Mouse (Mus musculus): ENCODE results near the gene Otos. TPM values are rescaled to one million over a fixed set of nuclear protein-coding genes. Genes with fewer than 3 reads are reported as not detected.

Otos gene
- polyA plus RNA-seq, 1 experiment from 2014 or later = 0.24 TPM

DNA sequence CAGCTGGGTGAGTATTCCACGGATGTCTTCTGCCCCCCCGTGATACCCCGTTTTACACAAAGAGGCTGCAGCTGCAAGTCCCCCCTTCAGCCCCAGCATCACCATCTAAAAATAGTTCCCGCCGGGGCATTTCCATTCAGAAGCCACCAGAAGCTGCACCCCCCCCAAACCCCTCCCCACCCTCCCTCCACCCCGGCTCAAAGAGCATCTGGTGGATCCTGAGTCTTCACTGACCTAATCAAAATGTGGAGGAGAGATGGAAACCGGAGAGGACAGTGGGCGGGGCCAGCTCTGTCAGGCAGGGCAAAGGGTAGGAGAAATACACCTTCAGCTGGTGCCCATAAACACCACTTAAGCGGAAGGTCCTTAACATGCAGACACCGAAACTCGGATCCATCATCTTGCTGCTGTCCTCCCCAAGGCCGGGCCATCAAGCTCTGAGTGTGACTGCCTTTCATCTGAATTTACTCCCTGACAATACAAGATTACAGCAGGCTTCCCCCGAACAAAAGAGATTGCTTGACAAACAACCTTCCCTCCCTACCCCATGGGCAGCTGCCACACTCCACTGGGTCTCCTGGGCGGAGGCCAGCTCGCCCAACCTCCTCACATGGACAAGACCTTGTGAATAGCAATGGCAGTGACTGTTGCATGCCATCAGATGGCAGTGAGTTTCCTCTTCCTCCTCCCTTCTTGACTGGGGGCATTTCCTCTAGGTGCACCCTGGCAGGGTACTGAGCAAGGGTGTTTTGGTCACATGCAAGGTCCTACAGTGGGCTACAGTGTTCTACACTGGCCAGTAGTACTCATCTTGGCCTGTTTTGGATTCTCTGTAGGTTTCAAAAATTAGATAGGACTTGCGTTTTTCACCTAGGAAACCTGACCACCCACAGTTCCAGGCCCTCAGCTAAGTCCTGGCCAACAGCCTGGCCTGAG lies 32.3 kb upstream of the Otos start:
- DNase-seq (ENCODE audit: low spot score) (no peak), ATAC-seq (no peak)
- H3K9me3 ChIP-seq (ENCODE audit: low read length) = no peaks in the 10 kb centered on the region
- no peak overlapping the region for H3K4me2 ChIP-seq (replicated peaks; ENCODE audit: low read depth, low read length)
- H3K27ac ChIP-seq (ENCODE audit: low read length) = no peak overlapping the region
- no peaks in the 10 kb centered on the region for H3K36me3 ChIP-seq (ENCODE audit: insufficient read depth, low read length)
- 33% methylated on average over 16 of the region's 16 CpGs for WGBS
- H3K27me3 ChIP-seq (replicated peaks; ENCODE audit: insufficient read depth, low read length) = no peaks in the 10 kb centered on the region
- no peak overlapping the region for H3K4me3 ChIP-seq (ENCODE audit: low read depth, low read length)
- H3K4me1 ChIP-seq (ENCODE audit: insufficient read depth, low read depth, low read length) = no peaks in the 10 kb centered on the region
- no peak overlapping the region for H3K9ac ChIP-seq (replicated peaks; ENCODE audit: low read depth)
- TF ChIP-seq EP300 (IDR thresholded peaks at IDR 0.05) = no peak
- TF ChIP-seq CTCF (IDR thresholded peaks at IDR 0.05) = no peak

DNA sequence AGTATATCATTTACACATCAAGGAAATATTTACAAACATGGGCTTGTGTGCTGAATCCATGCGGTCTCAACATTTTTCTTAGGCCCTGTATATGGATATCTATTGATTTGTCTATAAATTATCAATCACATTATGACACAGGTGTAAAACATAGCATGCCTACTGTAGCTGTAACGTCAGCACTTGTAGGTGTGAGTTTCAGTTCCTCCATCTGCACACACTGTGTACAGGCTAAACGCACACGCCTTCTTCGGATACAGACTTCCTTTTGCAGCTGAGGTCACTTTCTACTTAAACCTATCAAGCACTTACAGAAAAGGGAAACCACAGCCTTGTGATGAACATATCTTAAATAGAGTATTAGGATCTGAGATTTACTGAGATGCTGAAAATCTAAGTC lies 30.1 kb upstream of the Otos start:
- Histone ChIP-seq H3K27ac (ENCODE audit: low read length) (no peak overlapping the region), H3K27me3 (replicated peaks; ENCODE audit: insufficient read depth, low read length) (no peaks in the 10 kb centered on the region), H3K9me3 (ENCODE audit: low read length) (no peaks in the 10 kb centered on the region), H3K4me3 (ENCODE audit: low read depth, low read length) (no peak overlapping the region), H3K9ac (replicated peaks; ENCODE audit: low read depth) (no peak overlapping the region), H3K4me2 (replicated peaks; ENCODE audit: low read depth, low read length) (no peak overlapping the region), H3K36me3 (ENCODE audit: insufficient read depth, low read length) (no peaks in the 10 kb centered on the region), H3K4me1 (ENCODE audit: insufficient read depth, low read depth, low read length) (no peaks in the 10 kb centered on the region)
- no peak for DNase-seq (ENCODE audit: low spot score)
- TF ChIP-seq EP300 (IDR thresholded peaks at IDR 0.05) (no peak), CTCF (IDR thresholded peaks at IDR 0.05) (no peak)
- WGBS = 73% methylated on average over 5 of the region's 5 CpGs
- no peak for ATAC-seq

DNA sequence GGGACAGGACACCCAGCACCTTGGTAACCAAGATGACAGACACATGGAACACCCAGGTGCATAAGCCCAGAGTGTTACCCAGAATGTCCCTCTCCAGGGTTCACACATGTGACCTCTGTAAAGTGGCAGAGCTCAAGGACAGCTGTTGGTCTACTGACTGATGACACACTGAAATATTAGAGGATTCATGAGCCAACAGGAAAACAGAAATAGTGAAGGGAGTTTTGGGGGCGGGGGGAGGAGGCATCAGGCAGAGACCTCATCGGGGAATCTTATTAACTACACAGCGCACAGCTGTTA lies 28.0 kb upstream of the Otos start:
- no peaks in the 10 kb centered on the region for H3K27me3 ChIP-seq (replicated peaks; ENCODE audit: insufficient read depth, low read length)
- DNase-seq (ENCODE audit: low spot score) = peak; percentile 48
- H3K9ac ChIP-seq (replicated peaks; ENCODE audit: low read depth) = no peak overlapping the region
- no peak overlapping the region for H3K27ac ChIP-seq (ENCODE audit: low read length)
- ATAC-seq = peak; percentile 65
- H3K36me3 ChIP-seq (ENCODE audit: insufficient read depth, low read length) = no peaks in the 10 kb centered on the region
- TF ChIP-seq EP300 (IDR thresholded peaks at IDR 0.05) (no peak), CTCF (IDR thresholded peaks at IDR 0.05) (no peak)
- H3K4me1 ChIP-seq (ENCODE audit: insufficient read depth, low read depth, low read length) = no peaks in the 10 kb centered on the region
- H3K9me3 ChIP-seq (ENCODE audit: low read length) = no peaks in the 10 kb centered on the region
- H3K4me2 ChIP-seq (replicated peaks; ENCODE audit: low read depth, low read length) = no peak overlapping the region
- no peak overlapping the region for H3K4me3 ChIP-seq (ENCODE audit: low read depth, low read length)
- WGBS = 65% methylated on average over 3 of the region's 3 CpGs

DNA sequence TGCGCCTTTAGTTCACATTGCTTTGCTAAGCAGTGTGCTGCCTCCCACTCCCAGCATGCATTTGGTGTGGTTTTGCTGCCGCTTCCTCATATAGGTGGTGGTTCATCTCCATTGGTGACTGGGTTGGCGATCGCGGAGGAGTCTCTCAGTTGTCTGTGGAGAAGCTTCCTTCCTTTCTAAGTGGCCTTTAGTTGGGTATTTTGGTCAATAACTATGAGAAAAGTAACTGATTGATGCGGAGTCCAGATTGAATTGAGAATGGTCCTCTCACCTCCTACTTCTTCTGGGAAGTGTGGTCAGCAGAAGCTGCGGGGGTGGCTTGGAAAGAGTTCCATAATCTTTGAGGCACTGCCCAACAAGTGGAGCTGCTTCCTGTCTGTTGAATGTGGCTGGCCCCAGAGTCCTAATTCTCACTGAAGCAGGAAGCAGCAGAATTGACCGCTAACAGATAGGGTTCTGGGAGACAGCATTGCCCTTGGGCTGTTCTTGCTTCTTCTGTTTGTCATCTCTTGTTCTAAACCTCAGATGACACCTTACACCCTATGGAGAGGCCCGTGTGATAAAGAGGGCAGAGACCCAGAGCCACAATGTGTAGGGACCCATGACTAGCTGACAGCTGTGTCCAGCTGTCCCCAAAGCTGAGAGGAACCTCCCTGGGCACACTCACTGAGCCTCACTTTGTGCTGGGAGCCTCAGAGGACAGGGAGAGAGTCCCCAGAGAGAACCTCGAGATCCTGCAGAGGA lies 27.5 kb upstream of the Otos start:
- Histone ChIP-seq H3K4me3 (ENCODE audit: low read depth, low read length) (no peak overlapping the region), H3K36me3 (ENCODE audit: insufficient read depth, low read length) (no peaks in the 10 kb centered on the region), H3K9ac (replicated peaks; ENCODE audit: low read depth) (no peak overlapping the region), H3K4me2 (replicated peaks; ENCODE audit: low read depth, low read length) (no peak overlapping the region), H3K9me3 (ENCODE audit: low read length) (no peaks in the 10 kb centered on the region), H3K4me1 (ENCODE audit: insufficient read depth, low read depth, low read length) (no peaks in the 10 kb centered on the region), H3K27ac (ENCODE audit: low read length) (no peak overlapping the region), H3K27me3 (replicated peaks; ENCODE audit: insufficient read depth, low read length) (no peaks in the 10 kb centered on the region)
- ATAC-seq (peak; percentile 74), DNase-seq (ENCODE audit: low spot score) (peak; percentile 41)
- TF ChIP-seq CTCF (IDR thresholded peaks at IDR 0.05) (no peak), EP300 (IDR thresholded peaks at IDR 0.05) (no peak)
- 61% methylated on average over 10 of the region's 10 CpGs for WGBS

DNA sequence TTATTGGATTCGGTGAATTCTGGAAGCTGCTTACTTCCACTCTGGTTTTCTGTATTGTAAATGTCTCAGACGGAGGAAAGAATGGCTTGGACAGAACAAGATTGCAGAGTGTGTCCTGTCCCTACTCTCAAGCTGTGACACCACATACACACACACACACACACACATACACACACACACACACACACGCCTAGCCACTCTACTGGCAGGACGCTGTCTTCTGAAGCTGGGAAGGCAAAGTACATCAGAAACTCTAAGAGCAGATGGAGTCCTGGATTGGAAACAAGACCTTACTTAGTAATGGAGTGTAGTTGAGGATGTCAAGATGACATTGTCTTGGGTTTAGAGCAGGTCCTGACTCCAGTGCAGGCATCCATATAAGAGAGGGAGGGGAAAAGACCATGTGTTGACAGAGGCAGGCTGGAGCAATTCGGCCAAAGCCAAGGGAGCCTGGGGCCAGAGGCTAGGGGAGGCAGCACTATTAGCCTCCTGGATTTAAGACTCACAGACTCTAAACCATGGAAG lies 24.7 kb upstream of the Otos start:
- Histone ChIP-seq H3K4me1 (ENCODE audit: insufficient read depth, low read depth, low read length) (no peaks in the 10 kb centered on the region), H3K9me3 (ENCODE audit: low read length) (no peaks in the 10 kb centered on the region), H3K4me3 (ENCODE audit: low read depth, low read length) (no peak overlapping the region), H3K4me2 (replicated peaks; ENCODE audit: low read depth, low read length) (no peak overlapping the region), H3K9ac (replicated peaks; ENCODE audit: low read depth) (no peak overlapping the region), H3K36me3 (ENCODE audit: insufficient read depth, low read length) (no peaks in the 10 kb centered on the region), H3K27ac (ENCODE audit: low read length) (no peak overlapping the region; the same call in 1 of the 2 replicates), H3K27me3 (replicated peaks; ENCODE audit: insufficient read depth, low read length) (no peaks in the 10 kb centered on the region)
- ATAC-seq = peak; percentile 72
- no peak for TF ChIP-seq EP300 (IDR thresholded peaks at IDR 0.05)
- no peak for TF ChIP-seq CTCF (IDR thresholded peaks at IDR 0.05)
- 56% methylated on average over 5 of the region's 5 CpGs for WGBS
- peak; percentile 62 for DNase-seq (ENCODE audit: low spot score)

DNA sequence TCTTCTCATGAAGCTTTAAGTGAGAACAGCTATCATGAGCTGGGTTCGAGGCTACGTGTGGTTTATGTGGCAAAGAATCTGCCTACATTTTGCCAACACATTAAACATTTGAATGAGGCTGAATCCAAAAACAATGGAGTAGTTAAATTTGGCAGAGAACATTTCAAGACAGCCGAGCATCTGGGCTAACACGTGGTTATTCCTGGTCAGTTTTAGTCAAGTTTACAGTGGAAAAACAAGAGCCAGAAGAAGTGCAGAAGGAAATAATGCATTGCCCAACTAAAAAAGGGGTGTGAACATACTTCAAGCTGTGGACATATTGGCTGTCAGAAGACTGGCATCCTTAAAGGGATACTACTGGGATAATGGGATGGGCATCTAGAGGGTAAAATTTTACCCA lies 22.7 kb upstream of the Otos start:
- ATAC-seq (no peak), DNase-seq (ENCODE audit: low spot score) (no peak)
- Histone ChIP-seq H3K9ac (replicated peaks; ENCODE audit: low read depth) (no peak overlapping the region), H3K4me3 (ENCODE audit: low read depth, low read length) (no peak overlapping the region), H3K4me2 (replicated peaks; ENCODE audit: low read depth, low read length) (no peak overlapping the region), H3K4me1 (ENCODE audit: insufficient read depth, low read depth, low read length) (no peaks in the 10 kb centered on the region), H3K27ac (ENCODE audit: low read length) (no peak overlapping the region), H3K36me3 (ENCODE audit: insufficient read depth, low read length) (no peaks in the 10 kb centered on the region), H3K9me3 (ENCODE audit: low read length) (no peaks in the 10 kb centered on the region), H3K27me3 (replicated peaks; ENCODE audit: insufficient read depth, low read length) (no peaks in the 10 kb centered on the region)
- no peak for TF ChIP-seq CTCF (IDR thresholded peaks at IDR 0.05)
- no peak for TF ChIP-seq EP300 (IDR thresholded peaks at IDR 0.05)
- WGBS = 73% methylated on average over 4 of the region's 4 CpGs
